Mouse (Mus musculus): ENCODE results near the gene Fignl1. TPM values are rescaled to one million over a fixed set of nuclear protein-coding genes. Genes with fewer than 3 reads are reported as not detected.

Gene Fignl1
- total and polyA plus RNA-seq, 3 experiments = 82.8 to 189 (median 98.5) TPM

Other genes starting within 250 kb of the Fignl1 start
- gene 4930512M02Rik, start 181.1 kb downstream of the Fignl1 start, total RNA-seq (2012; rRNA removed) = not detected in 2 replicates
- gene 4930512M02Rik, start 181.1 kb downstream of the Fignl1 start, total RNA-seq (2014; rRNA removed) = not detected in 2 replicates
- gene 4930512M02Rik, start 181.1 kb downstream of the Fignl1 start, polyA plus RNA-seq (2012; ENCODE audit: insufficient read length, low read depth) = not detected in 2 replicates
- 44.0 and 51.2 TPM in 2 replicates for gene Ikzf1, start 124.0 kb downstream of the Fignl1 start, total RNA-seq (2012; rRNA removed)
- gene Ikzf1, start 124.0 kb downstream of the Fignl1 start, total RNA-seq (2014; rRNA removed) = 27.8 and 33.1 TPM in 2 replicates
- 56.8 and 68.7 TPM in 2 replicates for gene Ikzf1, start 124.0 kb downstream of the Fignl1 start, polyA plus RNA-seq (2012; ENCODE audit: insufficient read length, low read depth)
- gene Ddc, start 89.2 kb upstream of the Fignl1 start, total RNA-seq (2012; rRNA removed) = not detected in 2 replicates
- 0.17 and 0.19 TPM in 2 replicates for gene Ddc, start 89.2 kb upstream of the Fignl1 start, total RNA-seq (2014; rRNA removed)
- 0.12 and 0.33 TPM in 2 replicates for gene Ddc, start 89.2 kb upstream of the Fignl1 start, polyA plus RNA-seq (2012; ENCODE audit: insufficient read length, low read depth)
- gene Grb10, start 229.7 kb upstream of the Fignl1 start, total RNA-seq (2012; rRNA removed) = 142 and 189 TPM in 2 replicates
- gene Grb10, start 229.7 kb upstream of the Fignl1 start, total RNA-seq (2014; rRNA removed) = 114 and 137 TPM in 2 replicates
- gene Grb10, start 229.7 kb upstream of the Fignl1 start, polyA plus RNA-seq (2012; ENCODE audit: insufficient read length, low read depth) = 32.2 and 38.4 TPM in 2 replicates